Mouse (Mus musculus): ENCODE measurements around the gene Snx25. TPM values are rescaled to one million over a fixed set of nuclear protein-coding genes. Genes with fewer than 3 reads are reported as not detected.

Gene Snx25
- total RNA-seq, 4 experiments from 2014 or later, result 45.8 to 54.7 (median 48.7) TPM

DNA sequence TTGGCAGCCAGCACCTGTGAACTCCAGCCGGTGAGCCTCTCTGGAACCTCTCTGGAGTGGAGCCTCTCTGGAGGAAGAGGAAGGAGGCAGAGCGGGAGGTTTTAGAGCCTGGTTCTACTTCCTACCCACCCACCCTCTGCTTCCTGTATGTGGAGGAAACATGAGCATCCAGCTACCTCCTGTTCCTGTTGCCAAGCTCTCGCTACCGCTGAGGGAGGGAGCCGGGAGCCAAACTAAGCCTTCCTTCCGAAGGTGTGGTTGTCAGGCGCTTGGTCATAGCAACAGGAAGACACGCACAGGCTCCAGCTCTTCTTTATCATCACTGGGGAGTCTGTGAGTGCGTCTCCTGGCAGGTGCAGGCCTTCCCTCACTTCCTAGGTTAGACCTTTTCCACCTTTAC lies 129.8 kb downstream of the Snx25 start:
- DNase-seq (ENCODE audit: low spot score in 2 of 2), result no peak

DNA sequence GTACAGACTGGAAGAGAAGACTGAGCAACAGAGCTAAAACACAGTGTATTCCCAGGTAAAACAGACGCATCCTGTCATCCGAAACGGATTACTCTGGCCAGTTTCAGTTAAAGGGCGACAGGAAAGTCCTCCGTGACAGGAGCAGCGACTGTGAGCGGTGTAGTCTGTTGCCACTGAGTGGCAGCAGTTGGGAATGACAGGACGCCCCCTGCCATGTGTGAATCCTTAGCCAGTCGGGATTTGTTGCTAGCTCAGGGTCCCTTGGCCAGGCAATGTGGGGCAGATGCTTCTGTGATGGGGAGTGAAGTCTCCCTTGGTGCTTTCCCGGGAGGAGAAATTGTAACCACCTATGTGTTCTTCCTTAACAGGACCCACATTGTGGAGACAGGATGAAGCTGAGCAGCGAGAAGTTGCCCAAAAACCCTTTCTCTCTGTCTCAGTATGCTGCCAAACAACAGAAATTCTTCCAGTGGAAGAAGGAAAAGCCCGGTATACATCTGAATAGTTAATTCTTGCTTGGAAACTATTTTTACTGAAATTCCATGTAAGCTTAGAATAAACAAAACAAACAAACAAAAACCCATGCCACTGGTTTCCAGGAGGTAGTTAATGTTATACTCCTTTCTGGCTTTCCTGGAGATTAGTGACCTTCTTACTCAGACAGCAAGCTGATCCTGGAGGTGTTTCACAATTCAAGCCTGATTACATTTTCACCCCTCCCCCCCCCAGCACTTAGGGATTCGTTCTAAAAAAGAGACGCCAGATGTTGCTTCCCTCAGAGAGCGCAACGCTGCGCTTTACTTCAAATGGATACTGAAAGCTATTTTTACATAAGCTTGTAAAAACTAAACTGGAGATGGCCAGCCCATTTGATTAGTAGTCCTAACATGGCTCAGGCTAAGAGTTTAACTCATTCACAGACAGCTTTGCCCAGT lies 140.9 kb downstream of the Snx25 start:
- peak in 1 of 2 experiments; percentile 21 for DNase-seq (ENCODE audit: low spot score in 2 of 2)

- no peak for DNase-seq (ENCODE audit: low spot score in 2 of 2)
These were observed 141.7 kb downstream of the Snx25 start for GRCm38 (mm10) chr8:46010306-46010705.

GRCm38 (mm10) chr8:46007050-46007672 lies 144.8 kb downstream of the Snx25 start:
- DNase-seq (ENCODE audit: low spot score in 2 of 2), result no peak

DNA sequence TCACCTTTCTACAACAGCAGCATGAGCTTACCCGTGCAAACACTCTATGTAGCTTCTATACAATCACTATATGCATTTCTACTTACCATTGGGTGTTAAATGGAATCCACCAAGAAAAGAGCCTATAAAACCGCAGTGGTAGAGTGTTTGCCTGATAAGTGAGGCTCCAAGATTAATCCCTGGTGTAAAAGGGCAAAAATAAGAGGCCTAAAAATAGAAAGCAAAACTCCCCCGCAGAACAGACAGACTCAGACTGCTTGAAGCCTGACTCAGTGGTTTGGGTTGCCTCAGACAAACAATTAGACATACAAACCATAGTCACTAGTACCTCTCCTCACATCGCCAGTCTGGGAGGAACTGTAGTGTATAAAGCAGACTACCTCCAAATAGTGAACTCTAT lies 146.4 kb downstream of the Snx25 start, which contains the start of gene Ankrd37:
TSS of gene Ankrd37 (minus strand) at position 112 of the 400 bp plus-strand sequence.
- no peak for DNase-seq (ENCODE audit: low spot score in 2 of 2)

- DNase-seq (ENCODE audit: low spot score in 2 of 2), result peak; percentile 98
These were observed 151.9 kb downstream of the Snx25 start for GRCm38 (mm10) chr8:45999784-46000705.

GRCm38 (mm10) chr8:45999138-45999783 lies 152.7 kb downstream of the Snx25 start, which contains the start of gene Lrp2bp:
Lrp2bp (plus strand) TSS chr8:45999303.
- no peak for DNase-seq (ENCODE audit: low spot score in 2 of 2)

DNA sequence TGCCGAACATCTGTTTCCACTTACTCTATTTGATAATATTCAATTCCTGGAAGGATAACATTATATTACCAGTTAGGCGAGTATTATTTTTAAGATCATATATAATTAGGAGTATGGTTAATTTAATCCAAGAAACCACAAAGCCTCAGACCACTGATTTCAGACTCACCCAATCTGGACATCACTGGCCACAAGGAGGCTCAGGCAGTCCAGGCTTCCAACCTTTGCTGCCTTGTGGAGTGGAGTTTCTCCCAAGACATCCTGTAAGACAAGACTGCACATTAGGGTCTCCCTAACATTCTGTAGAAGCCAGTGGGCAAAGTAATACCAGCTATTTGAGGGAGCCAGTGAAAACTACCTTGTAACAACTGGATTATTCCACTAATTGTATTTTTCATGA lies 153.7 kb downstream of the Snx25 start:
- DNase-seq (ENCODE audit: low spot score in 2 of 2), result no peak

- DNase-seq (ENCODE audit: low spot score in 2 of 2), result no peak
These were observed 156.4 kb downstream of the Snx25 start for GRCm38 (mm10) chr8:45995576-45995975.

DNA sequence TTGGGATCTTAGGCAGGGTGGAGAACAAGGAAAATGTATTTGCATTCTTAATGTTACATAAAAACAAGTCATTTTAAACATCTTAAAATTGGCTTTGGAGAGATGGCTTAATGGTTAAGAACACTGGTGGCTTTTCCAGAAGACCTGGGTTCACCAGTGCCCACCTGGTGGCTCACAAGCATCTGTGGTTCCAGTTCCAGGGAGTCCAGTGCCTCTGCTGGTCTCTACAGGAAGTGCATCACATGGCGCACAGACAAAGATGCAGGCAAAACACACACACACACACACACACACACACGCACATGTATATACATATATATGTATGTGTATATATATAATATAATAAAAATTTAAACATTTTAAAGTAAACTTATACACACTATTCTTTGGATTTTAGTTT lies 157.8 kb downstream of the Snx25 start:
- no peak for DNase-seq (ENCODE audit: low spot score in 2 of 2)

DNA sequence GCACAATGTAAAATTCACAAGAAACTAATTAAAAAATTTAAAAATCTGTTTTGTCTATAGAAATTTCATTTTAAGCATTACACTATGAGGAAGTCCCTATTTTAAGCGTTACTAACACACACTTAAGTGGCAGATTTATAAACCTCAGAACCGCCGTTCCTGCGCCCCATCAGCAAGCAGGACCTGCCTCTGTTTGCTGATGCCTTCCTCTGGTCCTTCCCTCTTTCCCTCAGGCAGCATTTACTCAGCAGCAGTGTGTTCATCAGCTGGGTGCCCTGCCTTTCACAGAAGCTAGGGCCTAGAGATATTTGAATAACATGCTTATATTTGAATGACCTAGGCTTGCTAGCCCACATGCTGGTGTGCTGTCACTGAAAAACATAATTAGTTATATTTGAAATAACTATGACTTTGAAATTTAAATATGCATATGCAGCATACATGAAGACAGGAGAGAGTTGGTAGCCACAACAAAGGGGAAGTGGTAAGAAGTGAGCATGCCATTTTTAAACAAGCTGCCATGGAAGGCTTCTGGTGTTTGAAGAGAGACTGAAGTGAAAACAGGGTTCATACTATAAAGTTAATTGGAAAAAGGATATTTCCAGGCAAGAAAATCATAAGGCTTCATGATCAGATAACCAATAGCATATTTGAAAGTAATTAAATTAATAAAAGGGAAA lies 161.2 kb downstream of the Snx25 start:
- no peak for DNase-seq (ENCODE audit: low spot score in 2 of 2)

GRCm38 (mm10) chr8:45988189-45988588 lies 163.8 kb downstream of the Snx25 start:
- no peak for DNase-seq (ENCODE audit: low spot score in 2 of 2)

DNA sequence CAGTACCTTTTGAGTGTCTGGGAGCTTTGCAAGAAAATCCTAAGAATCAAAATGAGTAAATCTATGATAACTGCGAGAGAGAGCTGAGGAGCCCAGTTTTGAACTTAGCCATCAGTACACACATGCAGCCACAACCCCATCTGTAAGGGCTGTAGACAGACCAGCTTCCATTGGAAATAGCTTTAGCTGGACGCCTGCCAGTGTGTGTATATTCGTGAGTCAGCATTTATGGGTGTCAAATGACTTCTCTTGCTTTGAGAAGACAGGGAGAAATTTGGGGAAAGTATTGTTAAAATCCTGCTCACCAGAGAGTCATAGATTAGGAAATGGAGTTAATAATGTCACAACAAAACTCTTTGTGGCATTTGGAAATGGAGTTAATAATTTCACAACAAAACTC lies 165.3 kb downstream of the Snx25 start:
- DNase-seq (ENCODE audit: low spot score in 2 of 2), result no peak

Other genes with a start within 250 kb of the Snx25 start
- gene Ccdc110, start 217.5 kb downstream of the Snx25 start, total RNA-seq (2022), result 1 to 10 TPM in 1 of 4 experiments, under 1 TPM in 3; 0.53 to 1.2 (median 0.77) TPM
- gene 1700029J07Rik, start 176.9 kb downstream of the Snx25 start, total RNA-seq (2022), result 1 to 10 TPM; 2.2 to 3.9 (median 2.6) TPM
- gene Ufsp2, start 176.6 kb downstream of the Snx25 start, total RNA-seq (2022), result 10 to 100 TPM; 57.0 to 62.2 (median 57.7) TPM
- gene Lrp2bp, start 152.9 kb downstream of the Snx25 start, total RNA-seq (2022), result under 1 TPM; 0.30 to 0.87 (median 0.67) TPM
- 10 to 100 TPM in 3 of 4 experiments, 1 to 10 TPM in 1; 8.4 to 16.5 (median 12.2) TPM for gene Ankrd37, start 146.5 kb downstream of the Snx25 start, total RNA-seq (2022)
- 10 to 100 TPM; 23.9 to 27.6 (median 25.7) TPM for gene Cfap97, start 388 bp downstream of the Snx25 start, total RNA-seq (2022)
- gene Slc25a4, start 59.1 kb upstream of the Snx25 start, total RNA-seq (2022), result 100 to 1,000 TPM; 543 to 583 (median 554) TPM
- under 1 TPM in 1 of 4 experiments, not detected in 3; 0.63 TPM for gene Helt, start 142.5 kb upstream of the Snx25 start, total RNA-seq (2022)